Mouse (Mus musculus) layer of hippocampus, adult 11-12 months (tissue): ENCODE measurements around the gene Btaf1.
"Not testable (repeated sequence)": the region's sequence is repeated elsewhere in the genome, so short reads cannot be mapped to it uniquely, and the experiment has no call there.

Experiments
- DNase-seq: peaks from one replicate; pipeline ENCODE4 v3.0.0; 2022; ENCODE audit warnings: low spot score

Btaf1 gene

GRCm38 (mm10) chr19:36922015-36922414 is 3.9 kb upstream of the Btaf1 start:
- no peak for DNase-seq

- no peak for DNase-seq
These were observed 2.9 kb upstream of the Btaf1 start for GRCm38 (mm10) chr19:36922936-36923335.

GRCm38 (mm10) chr19:36926553-36927236 is 816 bp downstream of the Btaf1 start:
- no peak for DNase-seq

DNA sequence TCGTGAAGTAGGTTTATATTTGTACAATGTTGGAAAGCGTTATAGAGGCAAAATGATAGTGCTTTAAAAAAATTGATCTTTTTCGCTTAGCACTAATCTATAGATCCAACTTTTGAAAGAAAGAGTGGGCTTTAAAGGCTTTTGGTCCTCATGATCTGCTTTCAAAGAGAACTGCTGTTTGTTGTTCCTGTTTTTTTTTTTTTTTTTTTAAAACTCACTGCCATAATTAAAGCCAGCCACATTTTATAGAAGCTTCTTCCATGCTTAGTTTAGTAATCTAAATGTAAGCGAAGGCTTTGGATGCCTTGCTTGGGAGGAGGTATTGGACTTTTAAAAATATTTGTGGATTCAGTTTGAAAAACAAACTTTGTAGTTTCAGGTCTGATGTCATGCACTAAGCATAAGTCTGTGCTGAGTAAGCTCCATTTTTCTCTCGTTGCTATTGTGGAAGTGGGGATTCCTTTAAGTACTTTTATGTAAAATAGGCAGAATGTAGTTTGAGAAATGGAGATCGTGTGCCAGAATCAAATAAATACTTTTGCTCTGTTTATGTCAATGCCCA is 2.0 kb downstream of the Btaf1 start:
- DNase-seq: no peak

- DNase-seq: no peak
These were observed 3.9 kb downstream of the Btaf1 start for GRCm38 (mm10) chr19:36929816-36930215.

GRCm38 (mm10) chr19:36932097-36932496 is 6.2 kb downstream of the Btaf1 start:
- DNase-seq: no peak

DNA sequence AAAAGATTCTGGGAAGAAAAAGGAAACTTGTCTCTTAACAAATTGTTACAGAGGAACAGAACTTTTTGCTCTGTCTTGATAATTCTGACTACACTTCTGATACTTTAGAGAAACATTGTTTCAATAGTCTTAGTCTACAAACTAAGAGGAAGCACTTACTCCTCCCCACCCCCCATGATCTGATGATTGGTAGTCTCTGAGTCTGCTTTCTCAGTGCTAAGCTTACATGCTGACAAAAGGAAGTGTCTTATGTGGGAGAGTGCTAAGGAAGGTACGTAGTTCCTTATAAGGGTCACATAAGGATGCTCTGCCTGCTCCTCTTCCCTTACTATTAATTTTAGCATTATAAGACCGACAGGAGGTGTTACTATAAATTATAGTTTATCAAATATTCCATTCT is 6.7 kb downstream of the Btaf1 start:
- DNase-seq: no peak

- no peak for DNase-seq
These were observed 10.4 kb downstream of the Btaf1 start for GRCm38 (mm10) chr19:36936285-36936684.

DNA sequence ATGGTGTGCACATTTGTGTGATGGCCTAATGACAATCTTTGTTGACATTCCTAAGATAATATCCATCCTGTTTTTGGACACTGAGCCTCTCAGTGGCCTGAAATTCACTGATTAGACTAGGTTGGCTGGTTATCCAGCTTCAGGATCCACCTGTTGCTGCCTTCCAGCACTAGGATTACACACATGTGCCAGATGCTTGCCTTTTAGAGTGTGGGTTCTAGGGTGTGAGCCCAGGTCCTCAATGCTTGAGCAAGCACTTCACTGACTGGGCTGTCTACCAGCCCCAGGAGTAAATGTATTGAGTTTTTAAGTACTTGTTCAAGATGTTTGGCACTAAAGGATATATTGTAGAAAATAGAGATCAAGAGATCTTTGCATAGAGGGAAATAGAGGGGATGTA is 12.1 kb downstream of the Btaf1 start:
- DNase-seq: no peak

DNA sequence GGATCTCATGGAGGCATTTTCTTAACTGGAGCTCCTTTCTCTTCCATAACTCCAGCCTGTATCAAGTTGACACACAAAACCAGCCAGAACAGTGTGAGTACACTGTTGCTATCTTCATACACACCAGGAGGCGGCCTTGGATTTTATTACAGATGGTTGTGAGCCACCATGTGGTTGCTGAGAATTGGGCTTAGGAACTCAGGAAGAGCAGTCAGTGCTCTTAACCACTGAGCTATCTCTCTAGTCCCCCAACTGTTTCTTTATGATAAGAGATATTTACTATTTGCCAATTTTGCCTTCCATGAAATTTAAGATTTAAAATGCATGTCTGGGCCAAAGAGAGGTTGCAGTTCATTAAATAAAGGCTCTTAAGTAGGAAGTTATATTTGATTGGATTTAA is 14.2 kb downstream of the Btaf1 start:
- no peak for DNase-seq

DNA sequence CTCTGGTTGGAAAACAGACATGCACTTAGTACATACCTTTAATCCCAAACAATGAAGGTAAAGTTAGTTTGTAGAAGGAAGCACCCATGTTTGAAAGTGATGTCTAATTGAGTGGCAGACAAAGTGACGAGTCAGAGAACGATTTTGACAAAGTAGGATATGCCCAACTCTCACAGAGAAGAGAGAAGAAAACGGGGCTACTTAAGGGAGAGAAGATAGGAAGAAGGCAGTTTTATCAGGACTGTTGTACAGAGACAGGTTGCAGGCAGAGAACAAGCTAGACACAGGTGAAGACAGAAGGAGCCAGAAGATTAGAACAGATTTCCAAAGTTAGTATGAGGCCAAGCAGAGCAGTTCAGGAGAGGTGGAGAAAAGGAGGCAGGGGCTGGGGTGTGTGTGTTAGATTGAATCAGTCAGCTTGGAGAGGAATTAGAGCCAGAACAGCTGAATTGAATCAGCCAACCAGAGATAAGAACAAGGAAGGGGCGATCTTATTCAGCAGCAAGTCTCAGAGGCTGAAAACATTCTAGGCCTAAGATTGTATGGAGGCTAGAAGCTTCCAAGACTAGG is 27.8 kb downstream of the Btaf1 start:
- no peak for DNase-seq

- no peak for DNase-seq
These were observed 32.5 kb downstream of the Btaf1 start for GRCm38 (mm10) chr19:36958331-36958730.

GRCm38 (mm10) chr19:36961320-36961719 is 35.4 kb downstream of the Btaf1 start:
- no peak for DNase-seq

- DNase-seq: not testable (repeated sequence)
These were observed 36.8 kb downstream of the Btaf1 start for GRCm38 (mm10) chr19:36962544-36963260.

- DNase-seq: no peak
These were observed 78.7 kb downstream of the Btaf1 start for GRCm38 (mm10) chr19:37004557-37004956.

DNA sequence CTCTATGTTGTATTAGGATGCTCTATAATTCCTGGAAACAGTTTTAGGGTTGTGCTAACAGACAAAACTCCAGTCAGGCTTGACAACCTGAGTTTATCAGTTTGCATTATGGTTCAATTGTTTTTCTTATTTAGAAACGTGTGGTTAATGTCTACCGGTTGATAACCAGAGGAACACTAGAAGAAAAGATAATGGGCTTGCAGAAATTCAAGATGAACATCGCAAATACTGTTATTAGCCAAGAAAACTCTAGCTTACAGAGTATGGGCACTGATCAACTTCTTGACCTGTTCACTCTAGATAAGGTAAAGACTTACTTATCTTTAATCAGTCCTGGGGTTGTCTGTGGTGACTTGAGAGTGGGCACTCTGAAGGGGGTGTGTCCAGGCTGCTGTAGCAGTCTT is 84.0 kb downstream of the Btaf1 start:
- DNase-seq: no peak

DNA sequence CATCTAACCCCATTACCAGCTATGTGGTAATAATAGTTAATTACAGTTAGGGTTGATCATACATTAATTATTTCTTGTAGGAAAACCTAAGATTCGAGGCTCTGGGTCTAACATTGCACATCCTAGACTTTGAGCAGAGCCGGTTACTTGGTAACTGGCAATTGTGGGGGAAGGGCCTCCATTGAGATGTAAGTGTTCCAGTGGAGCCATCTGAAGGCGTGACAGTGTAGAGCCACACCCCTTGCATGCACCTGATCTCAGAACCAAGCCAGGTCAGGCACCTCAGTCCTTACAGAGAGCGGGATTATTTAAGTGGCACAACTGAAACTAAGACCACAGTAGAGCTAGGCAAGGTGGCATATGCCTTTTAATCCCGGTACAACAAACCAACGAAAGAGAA is 87.6 kb downstream of the Btaf1 start:
- DNase-seq: no peak

- no peak for DNase-seq
These were observed 88.5 kb downstream of the Btaf1 start for GRCm38 (mm10) chr19:37014173-37014939.

- DNase-seq: no peak
These were observed 91.0 kb downstream of the Btaf1 start for GRCm38 (mm10) chr19:37016890-37017289.

DNA sequence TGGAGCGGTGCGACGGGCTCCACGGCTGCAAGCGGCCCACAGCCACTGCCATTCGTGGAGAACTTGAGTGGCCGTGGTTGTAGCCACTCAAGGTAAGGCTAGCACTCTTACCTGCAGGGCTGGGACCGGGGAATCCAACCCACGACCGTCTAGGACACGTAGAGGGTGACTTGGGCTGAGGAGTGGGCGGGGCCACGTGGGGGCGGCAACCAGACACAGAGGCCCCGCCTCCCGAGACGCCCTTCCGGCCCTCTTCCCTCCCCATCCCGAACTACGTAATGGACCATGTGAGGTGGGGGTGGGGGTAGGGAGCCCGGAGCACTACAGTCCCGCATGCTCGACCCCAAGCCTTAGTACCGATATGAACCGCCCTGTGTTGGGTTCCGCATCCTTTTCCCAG is 92.5 kb downstream of the Btaf1 start:
- peak; percentile 67 for DNase-seq

GRCm38 (mm10) chr19:37018931-37019330 is 93.1 kb downstream of the Btaf1 start:
- no peak for DNase-seq

DNA sequence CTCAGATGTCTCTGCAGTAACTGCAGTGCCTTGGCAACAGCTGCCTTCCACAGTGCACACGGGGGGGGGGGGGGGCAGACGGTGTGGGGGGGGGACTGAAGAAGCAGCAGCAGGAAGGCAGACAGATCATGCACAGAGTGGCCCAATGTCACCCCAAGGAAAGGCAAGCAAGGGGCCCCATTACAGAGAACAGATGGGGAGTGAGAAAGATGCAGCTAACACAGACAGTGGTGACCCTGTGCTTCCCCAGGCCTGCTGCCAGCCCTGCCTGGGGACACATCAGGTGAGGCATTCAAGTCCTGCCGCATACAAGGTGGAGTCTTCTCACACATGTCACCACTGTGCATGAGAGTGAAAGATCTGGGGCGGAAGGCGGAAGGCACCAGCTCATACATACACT is 94.7 kb downstream of the Btaf1 start:
- DNase-seq: no peak
